Mouse (Mus musculus) stomach, adult 2 months (tissue): ENCODE measurements around the gene Echdc3. TPM values are rescaled to one million over a fixed set of nuclear protein-coding genes. Genes with fewer than 3 reads are reported as not detected.

Source experiments
- polyA plus RNA-seq: library from polyadenylated mRNA; depleted of rRNA; stranded (reverse); fragments of >200 nt; gene quantifications from 2 replicates; pipeline ENCODE4 v1.2.3, GENCODE M21; 2012; rRNA removed

The Echdc3 gene
- polyA plus RNA-seq = 3.3 and 4.3 TPM in 2 replicates

DNA sequence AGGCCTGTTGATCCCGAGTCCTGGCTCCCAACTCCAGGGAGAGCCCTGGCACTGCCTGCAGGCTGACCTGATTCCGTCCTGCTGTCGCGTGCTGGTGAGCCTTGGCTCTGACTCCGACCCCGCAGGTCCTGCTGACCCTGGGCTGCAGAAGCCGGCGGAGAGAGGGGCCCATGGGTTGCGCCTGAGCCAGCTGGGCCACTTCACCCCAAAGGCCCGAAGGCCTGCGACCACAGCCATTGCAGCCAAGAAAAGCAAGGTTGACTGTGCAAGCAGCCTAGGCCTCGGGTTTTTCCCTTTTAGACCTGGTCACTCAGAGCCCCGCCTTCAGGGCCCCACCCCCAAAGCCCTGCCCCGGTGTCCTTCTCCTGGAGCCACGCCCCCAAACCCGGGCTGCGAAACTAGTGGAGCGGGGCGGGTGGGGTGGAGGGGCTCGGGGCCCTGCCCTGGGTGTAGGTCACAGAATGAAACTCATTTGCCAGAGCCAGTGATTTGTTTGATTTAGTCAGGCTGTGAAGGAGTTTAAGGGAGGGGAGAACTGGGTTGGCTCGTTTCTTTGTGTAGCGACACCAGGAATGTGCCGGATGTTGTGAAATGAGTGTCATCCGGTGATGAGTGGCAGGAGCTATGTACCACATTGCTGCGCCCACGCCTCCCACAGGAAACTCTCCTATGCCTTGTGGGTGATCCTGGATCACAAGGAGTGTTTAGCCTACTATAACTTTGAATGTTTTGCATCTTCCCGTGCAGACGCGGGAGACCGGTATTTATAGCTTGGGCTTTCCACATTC lies at the start of gene Echdc3:
Echdc3 (minus strand) TSS at position 310 of the 788 bp plus-strand sequence.

Other genes with a start within 250 kb of the Echdc3 start
- 25.1 and 50.3 TPM in 2 replicates for gene Proser2, start 82.8 kb downstream of the Echdc3 start, polyA plus RNA-seq
- gene Usp6nl, start 109.6 kb upstream of the Echdc3 start, polyA plus RNA-seq = 1.7 and 2.2 TPM in 2 replicates